13 mouse cellular contexts compared by ENCODE assay signal in the genomic region with DNA sequence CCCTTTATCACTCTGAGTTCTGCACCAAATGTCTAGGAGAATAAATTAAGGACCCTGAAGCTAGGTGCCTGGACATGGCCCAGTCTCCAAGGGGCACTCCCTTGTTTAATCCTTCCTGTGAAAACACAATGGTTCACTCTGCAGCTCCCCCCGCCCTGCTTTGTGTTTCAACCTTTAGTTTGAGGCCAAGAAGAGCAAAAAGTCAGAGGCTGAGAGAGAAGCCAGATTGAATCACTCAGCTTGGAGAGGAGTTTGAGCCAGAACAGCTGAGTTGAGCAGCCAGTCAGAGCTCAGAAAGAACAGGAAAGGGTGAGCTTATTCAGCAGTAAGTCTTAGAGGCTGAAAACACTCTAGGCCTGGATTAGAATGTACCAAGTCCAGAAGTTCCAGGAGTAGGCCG. TPM values are rescaled to one million over a fixed set of nuclear protein-coding genes. Genes with fewer than 3 reads are reported as not detected.
DNase-seq lines count a peak whose midpoint lies in the region; ATAC-seq and TF ChIP-seq lines count a peak whose summit lies in the region.
"Had no signal": no experiment of that assay in that cellular context is flagged by ENCODE, and none has a peak within 500 bp of the region (broad histone marks: within the 10 kb centered on the region; RNA-seq: fewer than 3 reads in every experiment).

No protein-coding gene starts in this region.

- H3K4me1 ChIP-seq in heart, adult 2 months (ENCODE audit: control insufficient read depth, insufficient read depth, low read length): peaks cover 7% of the 10 kb centered on the region
- H3K4me1 ChIP-seq in heart, embryonic 10.5 days: no peaks in the 10 kb centered on the region
- H3K4me1 ChIP-seq in midbrain, embryonic 10.5 days: no peaks in the 10 kb centered on the region
- H3K4me1 ChIP-seq in neural tube, embryonic 15.5 days: no peaks in the 10 kb centered on the region
- H3K4me1 ChIP-seq: hindbrain, embryonic 12.5 days; limb, embryonic 15.5 days had no signal

- no peak for TF ChIP-seq POLR2A in heart, adult 2 months (IDR thresholded peaks at IDR 0.05; ENCODE audit: insufficient read depth, low read depth, low read length)

- H3K4me2 ChIP-seq in neural tube, embryonic 15.5 days: no peak overlapping the region
- H3K4me2 ChIP-seq: hindbrain, embryonic 12.5 days; limb, embryonic 15.5 days had no signal

- no peaks in the 10 kb centered on the region; the same call in 1 of the 2 replicates for H3K36me3 ChIP-seq in heart, adult 2 months (ENCODE audit: control insufficient read depth, insufficient read depth, low read length)
- H3K36me3 ChIP-seq in heart, embryonic 10.5 days: no peaks in the 10 kb centered on the region
- no peaks in the 10 kb centered on the region for H3K36me3 ChIP-seq in midbrain, embryonic 10.5 days
- H3K36me3 ChIP-seq in neural tube, embryonic 15.5 days: no peaks in the 10 kb centered on the region
- H3K36me3 ChIP-seq: hindbrain, embryonic 12.5 days; limb, embryonic 15.5 days had no signal

- H3K4me3 ChIP-seq in heart, adult 2 months: no peak overlapping the region
- H3K4me3 ChIP-seq in heart, embryonic 10.5 days: no peak overlapping the region
- no peak overlapping the region for H3K4me3 ChIP-seq in midbrain, embryonic 10.5 days
- H3K4me3 ChIP-seq in neural tube, embryonic 15.5 days (replicated peaks): no peak overlapping the region
- H3K4me3 ChIP-seq: erythroblast, embryonic 14.5 days; hindbrain, embryonic 12.5 days; left cerebral cortex, adult 2 months; limb, embryonic 15.5 days had no signal

- no peaks in the 10 kb centered on the region for H3K27me3 ChIP-seq in heart, adult 2 months (ENCODE audit: control insufficient read depth, insufficient read depth, low read length)
- H3K27me3 ChIP-seq in heart, embryonic 10.5 days (ENCODE audit: insufficient read depth, poor library complexity, severe bottlenecking): no peaks in the 10 kb centered on the region
- no peaks in the 10 kb centered on the region for H3K27me3 ChIP-seq in midbrain, embryonic 10.5 days (ENCODE audit: low read depth, poor library complexity, severe bottlenecking)
- no peaks in the 10 kb centered on the region for H3K27me3 ChIP-seq in neural tube, embryonic 15.5 days (replicated peaks)
- H3K27me3 ChIP-seq: hindbrain, embryonic 12.5 days; limb, embryonic 15.5 days had no signal

- no peak for TF ChIP-seq CTCF in heart, adult 2 months (IDR thresholded peaks at IDR 0.05)

- no peak for TF ChIP-seq EP300 in heart, adult 2 months (IDR thresholded peaks at IDR 0.05; ENCODE audit: insufficient read depth, low read depth, low read length)

- ATAC-seq in neural tube, embryonic 15.5 days (ENCODE audit: low FRiP score): no peak
- ATAC-seq: CD4-positive, CD25-positive, alpha-beta regulatory T cell, adult 4 months had no signal

- WGBS in heart, adult 2 months: 40% methylated on average over 2 of the region's 2 CpGs
- 57% methylated on average over 2 of the region's 2 CpGs for WGBS in heart, embryonic 10.5 days
- 51% methylated on average over 2 of the region's 2 CpGs for WGBS in midbrain, embryonic 10.5 days
- WGBS in neural tube, embryonic 15.5 days: 59% methylated on average over 2 of the region's 2 CpGs

- DNase-seq in heart, adult 2 months: peak; percentile 28 to 38
- DNase-seq in heart, embryonic 10.5 days (ENCODE audit: low spot score): no peak
- DNase-seq in ZHBTc4 (ENCODE audit: low read depth, low spot score): peak; percentile 37
- peak; percentile 53 for DNase-seq in heart, postnatal 10 days
- peak; percentile 31 for DNase-seq in lung, postnatal 25 days (ENCODE audit: low spot score)
- DNase-seq in midbrain, embryonic 10.5 days (ENCODE audit: low spot score): no peak
- DNase-seq: cerebellum, adult 18-20 months had no signal

- H3K9me3 ChIP-seq in heart, embryonic 10.5 days: no peaks in the 10 kb centered on the region
- 0 out of 2 replicates have a peak, but pooled peaks cover 7% of the 10 kb centered on the region for H3K9me3 ChIP-seq in midbrain, embryonic 10.5 days (replicated peaks)
- no peaks in the 10 kb centered on the region for H3K9me3 ChIP-seq in neural tube, embryonic 15.5 days (replicated peaks)
- H3K9me3 ChIP-seq: hindbrain, embryonic 12.5 days; limb, embryonic 15.5 days had no signal

- peak overlapping the region; percentile 44 for H3K27ac ChIP-seq in heart, adult 2 months
- no peak overlapping the region for H3K27ac ChIP-seq in heart, embryonic 10.5 days
- no peak overlapping the region for H3K27ac ChIP-seq in midbrain, embryonic 10.5 days (replicated peaks)
- H3K27ac ChIP-seq in neural tube, embryonic 15.5 days (replicated peaks): no peak overlapping the region
- H3K27ac ChIP-seq: hindbrain, embryonic 12.5 days; left cerebral cortex, adult 2 months; limb, embryonic 15.5 days had no signal

- no peaks in the 10 kb centered on the region for H3K79me2 ChIP-seq in heart, adult 2 months (replicated peaks; ENCODE audit: control insufficient read depth, insufficient read depth, low read length)

- intact Hi-C loops in heart, adult 2 months (cut with DNase I): loop anchor here (5.0 to 10.0 kb wide), 3 partner anchors 67 to 154 kb away; no protein-coding TSS in a partner anchor
- intact Hi-C loops in heart, postnatal 10 days (cut with DNase I): loop anchor here (10.0 kb wide), 2 partner anchors 197 to 667 kb away; no protein-coding TSS in a partner anchor

- no peak overlapping the region for H3K9ac ChIP-seq in heart, adult 2 months (ENCODE audit: low read depth, low read length)
- H3K9ac ChIP-seq in neural tube, embryonic 15.5 days (replicated peaks): no peak overlapping the region
- H3K9ac ChIP-seq: hindbrain, embryonic 12.5 days; limb, embryonic 15.5 days had no signal

RNA-seq across cellular contexts. Expression of gene Abcg3, which starts 5.5 kb away (rescaled TPM):
- under 1 TPM; 0.18 to 0.23 TPM for total RNA-seq in heart, adult 2 months (2021)
- polyA plus RNA-seq in heart, adult 2 months (2012; rRNA removed): 0.26 and 0.27 TPM in 2 replicates
- 0.36 and 0.49 TPM in 2 replicates for polyA plus RNA-seq in heart, embryonic 10.5 days (2016; fragmentation: Nextera tagmentation; extraction: Ambion mirVana)
- total RNA-seq in heart, postnatal 10 days (2021): under 1 TPM; 0.07 to 0.22 TPM
- polyA plus RNA-seq in midbrain, embryonic 10.5 days (2016; fragmentation: Nextera tagmentation; extraction: Ambion mirVana): 0.07 and 0.30 TPM in 2 replicates
- 0.40 and 2.5 TPM in 2 replicates for polyA plus RNA-seq in neural tube, embryonic 15.5 days (2015; fragmentation: Nextera tagmentation; extraction: Ambion mirVana)
- polyA plus RNA-seq: erythroblast, embryonic 14.5 days had no signal

Comparison
In these comparisons a context has a peak if more than half of its experiments do, and no peak if none do; other contexts are left out.
1. DNase-seq: peak in heart, adult 2 months (2 of 2), ZHBTc4 (single experiment), heart, postnatal 10 days (2 of 2) and lung, postnatal 25 days (single experiment); none in heart, embryonic 10.5 days (single experiment) and midbrain, embryonic 10.5 days (single experiment).